Mouse (Mus musculus): ENCODE measurements at regions not wholly inside any gene's neighbourhood (a gene's known extent, or its start where the extent isn't known, plus 50 kb on each side); places are given as distances from the start of the nearest gene placed in this dataset.

DNA sequence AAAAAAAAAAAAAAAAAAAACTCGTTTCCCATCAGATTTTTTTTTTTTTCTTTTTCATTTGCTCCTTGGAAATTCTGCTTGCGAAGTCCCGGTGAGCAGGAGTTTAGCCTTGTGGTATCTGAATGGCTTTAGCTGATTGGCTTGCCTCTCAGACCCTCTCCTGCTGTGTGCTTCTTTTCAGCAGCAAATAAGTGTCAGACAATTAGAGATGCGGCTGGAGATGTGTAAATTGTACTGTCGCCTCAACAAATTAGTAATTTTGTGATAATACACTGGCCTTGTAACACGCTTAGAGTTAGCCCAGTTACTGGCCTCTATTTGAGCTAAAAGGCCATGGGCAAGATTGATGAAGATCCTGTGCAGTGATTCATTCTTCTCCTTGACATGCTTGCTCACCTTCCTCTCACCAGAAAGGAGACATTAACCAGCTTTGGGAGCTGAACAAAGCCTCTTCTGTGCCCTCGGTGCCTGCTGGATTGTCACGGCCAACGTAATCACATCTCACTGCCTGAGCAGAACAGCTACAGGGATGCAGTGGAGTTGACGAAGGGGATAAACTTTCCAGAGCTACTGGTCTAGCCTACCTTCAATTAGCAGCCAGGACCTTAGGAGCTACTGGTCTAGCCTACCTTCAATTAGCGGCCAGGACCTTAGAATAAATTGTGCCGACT is 1212.7 kb upstream of the Klhl29 start:
- TF ChIP-seq CTCF (conservative IDR thresholded peaks at IDR 0.05; ENCODE audit: low read length) (no peak), NANOG (IDR thresholded peaks at IDR 0.05; ENCODE audit: borderline replicate concordance, low read length) (no peak)

Measured in E14TG2a.4 (cell line).